Mouse (Mus musculus) limb, embryonic 15.5 days (tissue): Measurements from ENCODE around the gene Cacng7. TPM values are rescaled to one million over a fixed set of nuclear protein-coding genes. Genes with fewer than 3 reads are reported as not detected.
A peak's percentile ranks its signal among the peaks of the same experiment; 100 is the strongest.

Experiments
- ATAC-seq: fragments of 200-750 bp; cut with Nextera tagmentation; 2 replicates; pipeline ENCODE4 v1.8.0; 2017; ENCODE audit warnings: low read depth, moderate TSS enrichment; ENCODE audit not compliant: insufficient number of reproducible peaks, low FRiP score, low TSS enrichment
- H3K27ac ChIP-seq: fragments of 300-500 bp; sonication (generic); 2 replicates; pipeline ENCODE4 v1.5.1; 2015; ENCODE audit warnings: moderate library complexity, mild to moderate bottlenecking, inconsistent platforms
- H3K27me3 ChIP-seq: fragments of 300-500 bp; sonication (generic); 2 replicates; pipeline ENCODE4 v1.6.1; 2015; ENCODE audit warnings: inconsistent platforms
- H3K36me3 ChIP-seq: fragments of 300-500 bp; sonication (generic); 2 replicates; pipeline ENCODE4 v1.6.1; 2015; ENCODE audit warnings: inconsistent platforms
- H3K4me1 ChIP-seq: fragments of 300-500 bp; sonication (generic); 2 replicates; pipeline ENCODE4 v1.6.1; 2015; ENCODE audit warnings: inconsistent platforms
- H3K4me2 ChIP-seq: fragments of 300-500 bp; sonication (generic); 2 replicates; pipeline ENCODE4 v1.6.1; 2015; ENCODE audit warnings: mild to moderate bottlenecking, inconsistent platforms
- H3K4me3 ChIP-seq: fragments of 300-500 bp; sonication (generic); 2 replicates; pipeline ENCODE4 v1.5.1; 2015; ENCODE audit warnings: mild to moderate bottlenecking, inconsistent platforms
- H3K9ac ChIP-seq: fragments of 300-500 bp; sonication (generic); 2 replicates; pipeline ENCODE4 v1.6.1; 2015; ENCODE audit warnings: inconsistent platforms
- H3K9me3 ChIP-seq: fragments of 300-500 bp; sonication (generic); 2 replicates; pipeline ENCODE4 v1.6.1; 2016; ENCODE audit warnings: inconsistent platforms
- whole genome bisulfite sequencing: fragments of 180-500 bp; shearing (Covaris S2); methylation state at CpG from one replicate; pipeline ENCODE4 v1.1.7; 2015; 5-methylcytosine and 5-hydroxymethylcytosine counted together
- polyA plus RNA-seq: library from polyadenylated mRNA; unstranded; fragments of >200 nt; fragmentation: Nextera tagmentation; extraction: Ambion mirVana; gene quantifications from 2 replicates; pipeline ENCODE4 v1.2.1, GENCODE M21; 2015

Gene Cacng7
- polyA plus RNA-seq, 1 experiment from 2014 or later = 2.6 TPM

DNA sequence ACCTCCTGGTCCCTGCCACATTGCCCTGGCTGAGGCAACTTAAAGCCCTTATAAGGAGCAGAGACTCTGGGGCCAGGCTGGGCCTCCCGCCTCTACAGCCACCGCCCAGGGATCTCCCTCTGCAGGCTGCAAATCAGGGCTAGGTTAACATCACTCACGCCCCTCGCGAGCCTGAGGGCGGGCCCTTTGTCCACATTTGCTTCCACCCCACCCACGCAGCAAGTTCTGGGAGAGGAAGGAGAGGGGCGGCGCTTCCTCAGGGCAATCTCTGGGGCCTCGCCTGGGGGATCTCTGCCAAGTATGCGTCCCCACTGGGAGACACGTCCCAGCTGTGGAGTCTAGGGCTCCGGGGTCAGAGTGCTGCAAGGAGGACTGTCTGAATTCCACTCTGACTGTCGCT is 40.0 kb upstream of the Cacng7 start:
- WGBS = under 1% methylated on average over 14 of the region's 14 CpGs
- Histone ChIP-seq H3K4me2 (peak overlapping the region; percentile 68), H3K27ac (peak overlapping the region; percentile 73), H3K4me1 (peaks cover 38% of the 10 kb centered on the region), H3K27me3 (no peaks in the 10 kb centered on the region), H3K9ac (peak overlapping the region; percentile 33; the same call in 1 of the 2 replicates), H3K4me3 (peak overlapping the region; percentile 52), H3K36me3 (peaks cover 31% of the 10 kb centered on the region), H3K9me3 (no peaks in the 10 kb centered on the region)
- ATAC-seq = peak; percentile 59

DNA sequence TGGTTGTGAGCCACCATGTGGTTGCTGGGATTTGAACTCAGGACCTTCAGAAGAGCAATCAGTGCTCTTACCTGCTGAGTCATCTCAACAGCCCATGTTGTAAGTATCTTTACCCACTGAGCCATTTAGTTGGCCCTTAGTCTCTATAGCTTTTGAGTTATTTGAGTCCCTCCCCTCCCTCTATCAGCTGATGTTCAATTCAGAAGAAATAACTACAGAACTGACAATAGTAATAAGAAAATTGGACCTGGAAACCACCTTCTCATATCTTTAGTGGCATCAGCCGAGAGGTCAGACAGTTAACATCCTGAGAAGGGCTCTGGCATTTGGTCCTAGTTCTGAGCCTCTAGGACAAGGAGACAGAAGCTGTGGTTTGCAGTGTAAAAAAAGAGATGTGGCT is 38.0 kb upstream of the Cacng7 start:
- Histone ChIP-seq H3K4me1 (peaks cover 42% of the 10 kb centered on the region), H3K9me3 (no peaks in the 10 kb centered on the region), H3K27me3 (0 out of 2 replicates have a peak, but pooled peaks cover 3% of the 10 kb centered on the region), H3K9ac (no peak overlapping the region), H3K4me3 (no peak overlapping the region), H3K4me2 (no peak overlapping the region), H3K27ac (no peak overlapping the region), H3K36me3 (peaks cover 47% of the 10 kb centered on the region)
- no peak for ATAC-seq
- 92% methylated on average over 1 of the region's 1 CpGs for WGBS

DNA sequence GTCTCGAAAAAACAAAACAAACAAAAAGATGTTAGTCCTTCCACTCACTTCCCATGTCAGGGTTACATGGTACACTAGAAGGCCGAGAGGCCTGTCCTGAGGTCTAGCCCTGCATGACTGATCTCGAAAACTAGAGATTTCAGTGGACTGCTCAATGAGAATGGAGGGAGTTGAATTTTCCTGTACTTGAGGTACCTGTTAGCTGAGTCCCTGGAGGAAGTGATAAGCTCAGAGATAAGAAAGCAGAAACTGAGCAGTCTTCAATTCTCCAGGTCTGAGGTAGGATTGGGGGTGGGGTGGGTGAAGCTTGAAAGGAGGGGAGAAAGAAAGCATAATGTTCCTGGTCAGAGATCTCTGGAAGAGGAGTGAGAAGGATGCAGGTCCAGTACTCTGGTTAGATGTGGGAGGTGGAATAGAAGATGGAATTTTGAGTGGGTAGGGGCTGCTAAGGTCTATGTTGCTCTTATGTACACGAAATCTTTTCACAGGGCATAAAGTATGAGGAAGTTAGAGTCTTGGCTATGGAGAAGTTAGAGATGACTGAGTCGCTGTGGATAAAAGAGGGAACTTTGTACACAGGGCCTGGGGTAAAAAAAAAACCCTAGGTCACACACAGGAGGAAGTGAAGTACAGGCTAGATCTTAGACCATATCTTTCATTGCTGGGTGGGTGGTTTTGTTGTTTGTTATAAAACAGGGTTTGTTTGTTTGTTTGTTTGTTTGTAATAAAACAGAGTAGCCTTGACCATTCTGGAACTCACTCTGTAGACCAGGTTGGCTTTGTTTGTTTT is 37.2 kb upstream of the Cacng7 start:
- ATAC-seq = no peak
- H3K4me2 ChIP-seq = no peak overlapping the region
- H3K27me3 ChIP-seq = peaks cover 10% of the 10 kb centered on the region; the same call in 1 of the 2 replicates
- no peak overlapping the region for H3K4me3 ChIP-seq
- peaks cover 37% of the 10 kb centered on the region for H3K4me1 ChIP-seq
- no peak overlapping the region for H3K9ac ChIP-seq
- peaks cover 54% of the 10 kb centered on the region for H3K36me3 ChIP-seq
- H3K9me3 ChIP-seq = no peaks in the 10 kb centered on the region
- H3K27ac ChIP-seq = no peak overlapping the region
- WGBS = 89% methylated on average over 5 of the region's 5 CpGs

DNA sequence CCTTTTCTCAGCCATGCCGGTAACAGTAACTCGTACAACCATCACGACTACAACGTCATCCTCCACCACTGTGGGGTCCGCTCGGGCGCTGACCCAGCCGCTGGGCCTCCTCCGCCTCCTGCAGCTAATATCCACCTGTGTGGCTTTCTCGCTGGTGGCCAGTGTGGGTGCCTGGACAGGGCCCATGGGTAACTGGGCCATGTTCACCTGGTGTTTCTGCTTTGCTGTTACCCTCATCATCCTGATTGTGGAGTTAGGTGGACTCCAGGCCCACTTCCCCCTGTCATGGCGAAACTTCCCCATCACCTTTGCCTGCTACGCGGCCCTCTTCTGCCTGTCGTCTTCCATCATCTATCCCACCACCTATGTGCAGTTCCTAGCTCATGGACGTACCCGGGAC is 36.0 kb upstream of the Cacng7 start:
- ATAC-seq = no peak

DNA sequence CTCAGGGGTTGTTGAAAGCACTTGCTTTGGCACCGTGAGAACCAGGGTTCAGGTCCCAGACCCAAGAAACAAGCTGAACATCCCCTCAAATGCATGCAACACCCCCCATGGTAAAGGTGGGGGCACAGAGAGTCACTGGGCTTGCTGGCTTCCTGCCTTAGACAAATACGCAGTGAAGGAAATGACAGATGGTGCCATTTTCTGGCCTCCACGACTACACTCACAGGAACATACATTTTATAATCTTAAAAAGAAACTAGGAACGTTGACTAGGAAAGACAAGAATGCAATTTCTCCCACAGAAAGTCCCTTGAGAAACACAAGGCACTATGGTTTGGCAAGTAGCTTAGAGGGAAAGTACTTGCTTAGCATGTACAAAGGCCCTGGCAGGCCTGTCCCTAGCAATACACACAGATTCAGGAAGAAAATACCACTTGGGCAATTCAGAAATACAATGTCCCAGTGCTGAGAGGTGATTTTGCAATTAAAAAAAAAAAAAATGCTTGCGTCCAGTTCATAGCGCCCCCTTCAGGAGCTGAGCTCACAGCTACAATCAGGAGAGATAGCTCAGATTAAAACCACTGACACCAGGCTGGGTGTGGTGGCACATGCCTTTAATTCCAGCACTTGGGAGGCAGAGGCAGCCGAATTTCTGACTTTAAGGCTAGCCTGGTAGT is 32.7 kb upstream of the Cacng7 start:
- Histone ChIP-seq H3K9me3 (no peaks in the 10 kb centered on the region), H3K27ac (no peak overlapping the region), H3K4me2 (no peak overlapping the region), H3K9ac (no peak overlapping the region), H3K27me3 (peaks cover 51% of the 10 kb centered on the region), H3K4me1 (peaks cover 44% of the 10 kb centered on the region), H3K36me3 (peaks cover 45% of the 10 kb centered on the region), H3K4me3 (no peak overlapping the region)
- ATAC-seq = no peak
- WGBS = 50% methylated on average over 7 of the region's 7 CpGs

More for the DNA sequence above, 36.0 kb upstream of the Cacng7 start:
- Histone ChIP-seq H3K4me1 (peaks cover 30% of the 10 kb centered on the region), H3K9ac (no peak overlapping the region), H3K4me3 (no peak overlapping the region), H3K36me3 (peaks cover 54% of the 10 kb centered on the region), H3K27ac (no peak overlapping the region), H3K27me3 (peaks cover 19% of the 10 kb centered on the region; the same call in 1 of the 2 replicates), H3K9me3 (no peaks in the 10 kb centered on the region), H3K4me2 (no peak overlapping the region)
- 96% methylated on average over 16 of the region's 16 CpGs for WGBS

DNA sequence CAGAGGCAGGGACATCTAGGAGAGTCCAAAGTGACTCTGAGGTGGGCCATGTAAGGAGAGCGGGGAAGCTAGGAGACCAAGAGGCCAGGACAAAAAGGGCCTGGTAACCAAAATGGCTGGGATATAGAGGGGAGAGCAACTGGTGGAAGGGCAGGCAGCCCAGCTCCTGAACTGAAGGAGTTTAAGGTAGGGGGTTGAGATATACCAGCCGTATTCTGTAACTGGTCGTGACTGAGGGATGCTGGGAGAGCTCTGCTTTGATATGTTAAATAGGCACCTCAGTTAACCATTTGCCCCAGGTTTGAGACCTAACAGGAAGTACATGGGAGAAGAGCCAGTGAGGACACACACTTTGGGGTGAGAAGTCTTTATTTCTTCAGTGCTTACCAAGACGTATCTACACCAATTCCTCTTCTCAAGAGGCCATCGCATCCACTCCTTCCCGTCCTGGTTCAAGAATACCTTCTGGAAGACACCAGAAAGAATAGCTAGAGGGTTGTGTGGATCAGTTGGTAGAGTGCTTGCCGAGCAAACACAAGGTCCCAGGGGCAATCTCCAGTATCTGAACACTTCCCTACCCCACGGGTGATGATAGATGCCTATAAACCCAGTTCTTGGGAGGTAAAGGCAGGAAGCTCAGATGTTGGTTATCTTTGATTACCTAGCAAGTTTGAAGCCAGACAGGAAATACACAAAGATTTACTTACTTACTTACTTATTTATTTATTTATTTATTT is 31.7 kb upstream of the Cacng7 start:
- Histone ChIP-seq H3K4me2 (no peak overlapping the region), H3K36me3 (peaks cover 39% of the 10 kb centered on the region), H3K4me3 (no peak overlapping the region), H3K27ac (no peak overlapping the region), H3K27me3 (peaks cover 55% of the 10 kb centered on the region), H3K9me3 (no peaks in the 10 kb centered on the region), H3K9ac (no peak overlapping the region), H3K4me1 (peaks cover 42% of the 10 kb centered on the region)
- 60% methylated on average over 8 of the region's 8 CpGs for WGBS
- ATAC-seq = no peak

DNA sequence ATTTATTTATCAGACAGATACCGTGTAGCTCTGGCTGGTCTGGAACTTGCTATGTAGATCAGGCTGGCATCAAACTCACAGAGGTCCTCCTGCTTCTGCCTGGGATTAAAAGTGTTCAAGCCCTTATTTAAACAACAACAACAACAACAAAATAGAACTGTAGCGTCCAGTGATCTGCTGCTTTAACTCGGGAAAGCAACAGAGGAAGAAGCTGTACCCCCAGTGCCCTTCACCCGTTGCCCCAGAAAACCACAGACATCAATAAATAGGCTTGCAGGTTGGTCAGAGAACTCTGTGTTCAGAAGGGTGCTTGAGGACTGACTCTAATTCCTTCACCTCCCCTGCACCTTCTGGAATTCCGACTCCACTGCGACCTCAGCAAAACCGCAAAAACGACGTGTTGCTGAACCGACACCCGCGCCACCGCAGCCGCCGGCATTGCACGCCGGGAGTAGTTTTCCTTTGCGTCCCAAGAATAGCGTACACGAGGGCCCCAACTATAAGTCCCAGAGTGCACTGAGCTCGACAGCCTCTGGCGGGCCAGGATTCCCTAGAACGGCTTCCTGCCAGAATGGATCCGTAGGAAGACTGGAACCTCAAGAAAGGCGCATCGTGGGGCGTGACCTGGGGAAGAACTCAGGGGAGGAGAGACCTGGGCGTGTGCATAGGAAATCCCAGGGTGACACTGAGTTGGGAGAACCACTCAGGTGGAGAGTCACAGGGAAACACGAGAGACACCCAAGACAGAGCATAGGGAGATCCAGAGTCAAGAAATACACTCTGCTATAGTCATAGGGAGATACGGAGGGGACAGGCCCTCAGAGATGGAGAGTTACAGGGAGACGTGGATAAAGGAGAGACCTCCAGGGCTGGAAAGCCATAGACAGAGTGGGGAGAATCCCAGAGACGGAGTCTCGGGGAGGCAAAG is 30.9 kb upstream of the Cacng7 start:
- Histone ChIP-seq H3K9me3 (no peaks in the 10 kb centered on the region), H3K27me3 (peaks cover 55% of the 10 kb centered on the region), H3K4me1 (peaks cover 39% of the 10 kb centered on the region), H3K36me3 (peaks cover 31% of the 10 kb centered on the region), H3K4me3 (peak overlapping the region; percentile 33), H3K4me2 (peak overlapping the region; percentile 58), H3K9ac (0 out of 2 replicates have a peak overlapping the region, but pooled peaks have one; percentile 18), H3K27ac (0 out of 2 replicates have a peak overlapping the region, but pooled peaks have one; percentile 6)
- ATAC-seq = no peak; the same call in 1 of the 2 replicates
- WGBS = 6% methylated on average over 33 of the region's 33 CpGs

DNA sequence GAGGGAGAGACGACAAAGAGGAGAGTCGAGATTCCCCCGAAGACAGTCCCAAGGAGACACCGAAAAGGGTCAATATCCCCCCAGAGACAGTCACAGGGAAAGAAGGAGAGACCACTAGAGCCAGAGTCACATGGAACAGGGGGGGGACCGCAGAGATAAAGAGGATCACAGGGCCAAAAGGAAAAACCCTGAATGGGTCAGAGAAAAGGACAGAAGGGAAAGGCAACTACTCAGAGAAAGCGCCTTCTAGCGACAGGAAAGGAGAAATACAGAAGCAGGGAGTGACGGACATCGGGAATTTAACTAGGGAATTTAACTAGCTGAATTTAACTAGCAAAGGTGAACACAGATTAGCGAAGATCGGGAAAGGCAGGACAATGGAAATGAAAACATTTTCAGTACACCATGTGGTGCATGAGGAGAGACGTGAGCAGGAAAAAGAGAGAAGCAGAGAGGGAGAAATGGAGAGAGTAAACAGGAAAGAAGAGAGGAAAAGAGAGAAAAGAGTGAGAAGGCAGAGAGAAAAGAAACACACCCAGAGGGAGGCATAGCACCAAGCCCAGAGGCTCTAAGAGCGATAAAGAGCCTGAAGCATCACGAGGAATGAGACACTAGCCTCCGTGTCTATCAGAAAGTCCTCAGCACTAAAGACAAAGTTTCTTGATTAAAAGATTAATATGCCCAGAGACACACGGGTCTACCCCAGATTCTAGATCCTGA is 30.0 kb upstream of the Cacng7 start:
- peak overlapping the region; percentile 33 for H3K4me3 ChIP-seq
- no peak for ATAC-seq
- peaks cover 55% of the 10 kb centered on the region for H3K27me3 ChIP-seq
- H3K27ac ChIP-seq = no peak overlapping the region
- H3K9ac ChIP-seq = no peak overlapping the region
- 5% methylated on average over 16 of the region's 16 CpGs for WGBS
- H3K4me1 ChIP-seq = peaks cover 39% of the 10 kb centered on the region
- peak overlapping the region; percentile 58 for H3K4me2 ChIP-seq
- peaks cover 23% of the 10 kb centered on the region for H3K36me3 ChIP-seq
- H3K9me3 ChIP-seq = no peaks in the 10 kb centered on the region

DNA sequence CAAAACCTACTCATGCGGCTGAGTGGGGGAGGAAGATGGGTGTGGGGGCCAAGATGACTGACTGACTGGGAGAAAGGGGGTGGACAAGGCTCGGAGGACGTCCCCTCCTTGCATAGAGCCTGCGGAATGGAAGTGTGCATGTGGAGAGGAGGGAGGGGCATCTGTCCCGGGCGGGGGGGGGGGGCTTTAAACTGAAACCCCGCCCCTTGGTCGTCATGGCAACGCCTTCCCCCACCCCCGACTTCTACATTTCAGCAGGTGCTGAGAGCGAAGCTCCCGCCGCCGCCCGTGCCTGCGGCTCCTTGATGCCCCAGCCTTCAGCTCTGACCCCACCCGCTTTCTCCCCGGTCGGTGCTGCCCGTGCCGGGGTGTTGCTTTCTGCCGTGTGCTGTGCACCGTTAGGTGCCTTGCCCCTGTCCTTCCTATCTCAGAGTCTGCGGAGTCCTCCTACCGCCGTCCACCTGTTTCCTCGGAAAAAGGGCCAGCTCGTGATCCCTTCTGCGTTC is 29.4 kb upstream of the Cacng7 start:
- ATAC-seq = no peak
- Histone ChIP-seq H3K4me2 (peak overlapping the region; percentile 58), H3K9ac (no peak overlapping the region), H3K9me3 (no peaks in the 10 kb centered on the region), H3K27me3 (peaks cover 55% of the 10 kb centered on the region), H3K36me3 (peaks cover 18% of the 10 kb centered on the region), H3K4me3 (peak overlapping the region; percentile 33), H3K4me1 (peaks cover 38% of the 10 kb centered on the region), H3K27ac (no peak overlapping the region)
- WGBS = under 1% methylated on average over 23 of the region's 29 CpGs

DNA sequence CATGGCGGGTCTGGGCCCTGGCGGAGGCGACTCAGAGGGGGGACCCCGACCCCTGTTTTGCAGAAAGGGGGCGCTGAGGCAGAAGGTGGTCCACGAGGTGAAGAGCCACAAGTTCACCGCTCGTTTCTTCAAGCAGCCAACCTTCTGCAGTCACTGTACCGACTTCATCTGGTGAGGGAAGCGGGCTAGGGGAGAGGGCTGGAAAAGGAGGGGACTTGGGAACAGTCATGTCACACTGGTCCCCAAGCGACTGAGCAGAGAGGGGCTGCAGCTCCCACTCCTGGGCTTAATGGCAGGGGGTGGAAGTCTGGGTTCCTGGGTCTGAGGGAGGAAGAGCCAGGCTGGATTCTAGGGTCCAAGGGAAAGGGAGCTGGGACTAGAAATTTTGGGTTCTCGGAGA is 29.0 kb upstream of the Cacng7 start:
- Histone ChIP-seq H3K4me2 (peak overlapping the region; percentile 58), H3K36me3 (peaks cover 13% of the 10 kb centered on the region), H3K4me3 (peak overlapping the region; percentile 33), H3K4me1 (peaks cover 36% of the 10 kb centered on the region), H3K27me3 (peaks cover 58% of the 10 kb centered on the region), H3K27ac (no peak overlapping the region), H3K9ac (no peak overlapping the region), H3K9me3 (no peaks in the 10 kb centered on the region)
- ATAC-seq = no peak
- WGBS = 3% methylated on average over 12 of the region's 12 CpGs
